Mouse (Mus musculus) heart, adult 2 months (tissue): ENCODE measurements around the gene Fkbp3.

Experiments used
- CTCF ChIP-seq: fragments of 200-600 bp; IDR thresholded peaks from 2 replicates; pipeline ENCODE4 v1.8.1; 2022; ENCODE audit warnings: antibody characterized with exemption, mild to moderate bottlenecking, moderate library complexity
- POLR2A ChIP-seq: fragments of 200-500 bp; IDR thresholded peaks from 2 replicates; pipeline ENCODE4 v1.6.1; 2011; ENCODE audit warnings: mild to moderate bottlenecking, low read depth, low read length, control low read depth; ENCODE audit not compliant: insufficient read depth

DNA sequence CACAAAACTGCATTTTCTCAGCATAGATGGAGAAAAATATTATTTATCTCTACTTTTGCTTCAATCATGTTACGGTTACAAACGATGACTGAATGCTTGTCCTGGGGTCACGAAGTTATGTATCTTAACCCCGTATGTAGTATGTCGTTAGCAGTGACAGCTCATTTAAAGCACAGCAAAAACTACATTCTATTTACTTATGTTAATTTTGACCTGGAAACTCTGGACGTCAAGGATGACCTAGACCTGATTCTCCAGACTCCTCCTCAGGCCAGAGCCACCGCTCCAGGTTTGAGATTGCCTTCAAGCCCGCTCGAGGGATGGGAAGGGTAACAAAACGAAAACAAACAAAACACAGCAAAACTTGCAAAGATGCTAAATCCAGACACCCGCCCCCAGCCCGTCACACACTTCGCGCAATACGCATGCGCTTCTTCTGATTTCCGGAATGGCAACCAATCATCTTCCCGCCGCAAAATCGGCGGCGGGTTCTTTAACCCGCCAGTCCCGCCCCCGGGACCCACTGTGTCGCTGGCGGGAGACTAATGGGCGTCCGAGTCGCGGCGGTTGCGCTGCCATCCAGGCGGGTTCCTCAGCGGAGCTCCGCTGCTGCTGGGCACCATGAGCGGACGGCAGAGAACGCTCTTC lies 1.4 kb upstream of the Fkbp3 start, which contains the start of gene Fancm:
- TF ChIP-seq POLR2A (peak; percentile 65), CTCF (no peak)
